Mouse (Mus musculus) liver, postnatal 0 days (tissue): Measurements from ENCODE around the gene Usp34. TPM values are rescaled to one million over a fixed set of nuclear protein-coding genes. Genes with fewer than 3 reads are reported as not detected.

Source experiments
- ATAC-seq: fragments of 200-750 bp; cut with Nextera tagmentation; 2 replicates; pipeline ENCODE4 v1.8.0; 2017; ENCODE audit warnings: mild to moderate bottlenecking, moderate library complexity
- DNase-seq: peaks from one replicate; pipeline ENCODE4 v3.0.0-alpha.2; 2016
- H3K27ac ChIP-seq: fragments of 300-500 bp; sonication (generic); 2 replicates; pipeline ENCODE4 v1.5.1; 2014; ENCODE audit warnings: antibody characterized with exemption, moderate library complexity, mild to moderate bottlenecking, low read depth
- H3K27me3 ChIP-seq: fragments of 300-500 bp; sonication (generic); 2 replicates; pipeline ENCODE4 v1.6.1; 2014; ENCODE audit warnings: low read length, control low read depth, mixed read lengths; ENCODE audit not compliant: insufficient read depth
- H3K36me3 ChIP-seq: fragments of 300-500 bp; sonication (generic); replicated peaks from 2 replicates; pipeline ENCODE4 v1.6.1; 2014; ENCODE audit warnings: mild to moderate bottlenecking, control low read depth, low read length, moderate library complexity, mixed read lengths; ENCODE audit not compliant: insufficient read depth
- H3K4me1 ChIP-seq: fragments of 300-500 bp; sonication (generic); 2 replicates; pipeline ENCODE4 v1.6.1; 2014; ENCODE audit warnings: antibody characterized with exemption, mild to moderate bottlenecking, control low read depth; ENCODE audit not compliant: insufficient read depth
- H3K4me2 ChIP-seq: fragments of 300-500 bp; sonication (generic); 2 replicates; pipeline ENCODE4 v1.6.1; 2014; ENCODE audit warnings: low read depth, mild to moderate bottlenecking, low read length, moderate library complexity, mixed read lengths
- H3K4me3 ChIP-seq: fragments of 300-500 bp; sonication (generic); 2 replicates; pipeline ENCODE4 v1.5.1; 2014; ENCODE audit warnings: low read depth, low read length
- H3K9ac ChIP-seq: fragments of 300-500 bp; sonication (generic); replicated peaks from 2 replicates; pipeline ENCODE4 v1.6.1; 2014; ENCODE audit warnings: mild to moderate bottlenecking, moderate library complexity
- H3K9me3 ChIP-seq: fragments of 300-500 bp; sonication (generic); 2 replicates; pipeline ENCODE4 v1.6.1; 2016; ENCODE audit warnings: mild to moderate bottlenecking, control low read depth, low read length, mixed read lengths
- CTCF ChIP-seq: sonication (generic); IDR thresholded peaks from 2 replicates; pipeline ENCODE4 v1.5.1; 2016; ENCODE audit warnings: antibody characterized with exemption, low read depth
- EP300 ChIP-seq: IDR thresholded peaks from 2 replicates; pipeline ENCODE4 v1.6.1; 2016; ENCODE audit warnings: antibody characterized with exemption, low read depth, mild to moderate bottlenecking
- WGBS: fragments of 180-500 bp; shearing (Covaris S2); extraction: QIAGEN DNeasy Blood & Tissue Kit; methylation state at CpG from one replicate; pipeline ENCODE4 v1.1.7; 2014; ENCODE audit not compliant: insufficient replicate concordance; 5-methylcytosine and 5-hydroxymethylcytosine counted together
- polyA plus RNA-seq: library from polyadenylated mRNA; unstranded; fragments of >200 nt; fragmentation: Nextera tagmentation; extraction: Ambion mirVana; gene quantifications from 2 replicates; pipeline ENCODE4 v1.2.1, GENCODE M21; 2015

Gene Usp34
- polyA plus RNA-seq, result 5.6 and 6.6 TPM in 2 replicates

GRCm38 (mm10) chr11:23306764-23307565 is at the start of gene Usp34:
Gene Usp34, plus strand, starts transcription at chr11:23306895.
- DNase-seq (peak; percentile 87), ATAC-seq (peak; percentile 63)
- H3K9me3 ChIP-seq, result no peaks in the 10 kb centered on the region

GRCm38 (mm10) chr11:23259073-23259472 is 47.6 kb upstream of the Usp34 start:
- 78% methylated on average over 4 of the region's 4 CpGs for WGBS
- Histone ChIP-seq H3K4me1 (peaks cover 31% of the 10 kb centered on the region), H3K4me3 (no peak overlapping the region), H3K9ac (no peak overlapping the region), H3K27me3 (no peaks in the 10 kb centered on the region), H3K27ac (no peak overlapping the region), H3K9me3 (no peaks in the 10 kb centered on the region), H3K4me2 (peak overlapping the region; percentile 18; the same call in 1 of the 2 replicates), H3K36me3 (peaks cover 13% of the 10 kb centered on the region)
- DNase-seq (no peak), ATAC-seq (no peak)
- no peak for TF ChIP-seq EP300
- no peak for TF ChIP-seq CTCF

More at GRCm38 (mm10) chr11:23306764-23307565, at the start of gene Usp34:
- peaks cover 5% of the 10 kb centered on the region; the same call in 1 of the 2 replicates for H3K36me3 ChIP-seq
- TF ChIP-seq EP300 (no peak), CTCF (no peak)
- H3K4me3 ChIP-seq, result peak within 1 kb of the TSS; percentile 84
- H3K27me3 ChIP-seq, result no peaks in the 10 kb centered on the region
- H3K27ac ChIP-seq, result peak within 1 kb of the TSS; percentile 100
- peak within 1 kb of the TSS; percentile 99 for H3K9ac ChIP-seq
- peaks cover 11% of the 10 kb centered on the region for H3K4me1 ChIP-seq
- peak within 1 kb of the TSS; percentile 87 for H3K4me2 ChIP-seq
- 1% methylated on average over 39 of the region's 80 CpGs for WGBS

- ATAC-seq, result no peak
- H3K27ac ChIP-seq, result no peak overlapping the region
- no peaks in the 10 kb centered on the region for H3K27me3 ChIP-seq
- DNase-seq, result no peak
- peak overlapping the region; percentile 18; the same call in 1 of the 2 replicates for H3K4me2 ChIP-seq
- 90% methylated on average over 1 of the region's 1 CpGs for WGBS
- TF ChIP-seq EP300 (no peak), CTCF (no peak)
- peaks cover 15% of the 10 kb centered on the region for H3K36me3 ChIP-seq
- H3K4me1 ChIP-seq, result peaks cover 29% of the 10 kb centered on the region
- no peak overlapping the region for H3K9ac ChIP-seq
- no peaks in the 10 kb centered on the region for H3K9me3 ChIP-seq
- H3K4me3 ChIP-seq, result no peak overlapping the region
Measured at GRCm38 (mm10) chr11:23259481-23259880, 47.2 kb upstream of the Usp34 start.

- Histone ChIP-seq H3K4me1 (peaks cover 23% of the 10 kb centered on the region), H3K9ac (no peak overlapping the region), H3K36me3 (peaks cover 19% of the 10 kb centered on the region), H3K27ac (no peak overlapping the region), H3K4me3 (no peak overlapping the region), H3K9me3 (no peaks in the 10 kb centered on the region), H3K4me2 (no peak overlapping the region), H3K27me3 (no peaks in the 10 kb centered on the region)
- DNase-seq, result no peak
- TF ChIP-seq EP300 (no peak), CTCF (no peak)
- 40% methylated on average over 1 of the region's 1 CpGs for WGBS
- no peak for ATAC-seq
Measured at GRCm38 (mm10) chr11:23260186-23260585, 46.5 kb upstream of the Usp34 start.

GRCm38 (mm10) chr11:23261490-23261889 is 45.2 kb upstream of the Usp34 start:
- Histone ChIP-seq H3K9ac (no peak overlapping the region), H3K4me1 (peaks cover 23% of the 10 kb centered on the region), H3K4me3 (no peak overlapping the region), H3K27me3 (no peaks in the 10 kb centered on the region), H3K4me2 (no peak overlapping the region), H3K9me3 (no peaks in the 10 kb centered on the region), H3K36me3 (peaks cover 26% of the 10 kb centered on the region), H3K27ac (no peak overlapping the region)
- WGBS, result 62% methylated on average over 3 of the region's 3 CpGs
- DNase-seq (no peak), ATAC-seq (no peak)
- TF ChIP-seq CTCF, result peak; percentile 56
- no peak for TF ChIP-seq EP300

- no peak for ATAC-seq
- peaks cover 8% of the 10 kb centered on the region for H3K4me1 ChIP-seq
- H3K36me3 ChIP-seq, result peaks cover 44% of the 10 kb centered on the region
- H3K27me3 ChIP-seq, result no peaks in the 10 kb centered on the region
- no peak overlapping the region for H3K9ac ChIP-seq
- H3K9me3 ChIP-seq, result no peaks in the 10 kb centered on the region
- no peak for TF ChIP-seq EP300
- TF ChIP-seq CTCF, result no peak
- no peak overlapping the region for H3K4me3 ChIP-seq
- H3K27ac ChIP-seq, result no peak overlapping the region
- H3K4me2 ChIP-seq, result no peak overlapping the region
- DNase-seq, result no peak
Measured at GRCm38 (mm10) chr11:23264949-23265348, 41.7 kb upstream of the Usp34 start.
